Mouse (Mus musculus) E14TG2a.4 (cell line): Measurements from ENCODE around the gene Cpsf4l.

Experiments
- CTCF ChIP-seq: conservative IDR thresholded peaks from 2 replicates; pipeline ENCODE4 v1.5.1; 2014; ENCODE audit warnings: low read length
- POU5F1 ChIP-seq: IDR thresholded peaks from 2 replicates; pipeline ENCODE4 v1.6.1; 2014; ENCODE audit warnings: low read length, borderline replicate concordance

- TF ChIP-seq CTCF (no peak), POU5F1 (no peak)
Observed at GRCm38 (mm10) chr11:113749749-113750351, 40.0 kb upstream of the Cpsf4l start.
